Mouse (Mus musculus) midbrain, postnatal 0 days (tissue): ENCODE data around the gene Wdr34. TPM values are rescaled to one million over a fixed set of nuclear protein-coding genes. Genes with fewer than 3 reads are reported as not detected.

Experiments
- ATAC-seq: fragments of 200-750 bp; cut with Nextera tagmentation; 2 replicates; pipeline ENCODE4 v1.8.0; 2017; ENCODE audit warnings: moderate number of reproducible peaks, mild to moderate bottlenecking, moderate TSS enrichment, moderate library complexity; ENCODE audit not compliant: low FRiP score
- DNase-seq: peaks from one replicate; pipeline ENCODE4 v3.0.0-alpha.2; 2015; ENCODE audit warnings: low spot score
- H3K27ac ChIP-seq: fragments of 300-500 bp; sonication (generic); 2 replicates; pipeline ENCODE4 v1.5.1; 2014; ENCODE audit warnings: low read depth, mild to moderate bottlenecking, low read length, mixed read lengths
- H3K27me3 ChIP-seq: fragments of 300-500 bp; sonication (generic); 2 replicates; pipeline ENCODE4 v1.6.1; 2014; ENCODE audit warnings: low read length, control low read depth, mixed read lengths; ENCODE audit not compliant: insufficient read depth
- H3K36me3 ChIP-seq: fragments of 300-500 bp; sonication (generic); 2 replicates; pipeline ENCODE4 v1.6.1; 2014; ENCODE audit warnings: low read length, control low read depth, mixed read lengths; ENCODE audit not compliant: insufficient read depth
- H3K4me1 ChIP-seq: fragments of 300-500 bp; sonication (generic); 2 replicates; pipeline ENCODE4 v1.6.1; 2014; ENCODE audit warnings: mild to moderate bottlenecking, control low read depth, antibody characterized with exemption, low read length, mixed read lengths; ENCODE audit not compliant: insufficient read depth
- H3K4me2 ChIP-seq: fragments of 300-500 bp; sonication (generic); 2 replicates; pipeline ENCODE4 v1.6.1; 2014; ENCODE audit warnings: low read depth, mild to moderate bottlenecking, low read length, mixed read lengths; ENCODE audit not compliant: poor library complexity, severe bottlenecking
- H3K4me3 ChIP-seq: fragments of 300-500 bp; sonication (generic); 2 replicates; pipeline ENCODE4 v1.5.1; 2014; ENCODE audit warnings: low read depth, mild to moderate bottlenecking, low read length, moderate library complexity
- H3K9ac ChIP-seq: fragments of 300-500 bp; sonication (generic); replicated peaks from 2 replicates; pipeline ENCODE4 v1.6.1; 2014; ENCODE audit warnings: mild to moderate bottlenecking, low read length, moderate library complexity, mixed read lengths; ENCODE audit not compliant: poor library complexity, severe bottlenecking
- H3K9me3 ChIP-seq: fragments of 300-500 bp; sonication (generic); 2 replicates; pipeline ENCODE4 v1.6.1; 2016; ENCODE audit warnings: low read length, control low read depth
- CTCF ChIP-seq: IDR thresholded peaks from 2 replicates; pipeline ENCODE4 v1.5.1; 2016; ENCODE audit warnings: antibody characterized with exemption, mild to moderate bottlenecking
- WGBS: fragments of 180-500 bp; shearing (Covaris S2); extraction: QIAGEN DNeasy Blood & Tissue Kit; methylation state at CpG from one replicate; pipeline ENCODE4 v1.1.7; 2014; 5-methylcytosine and 5-hydroxymethylcytosine counted together
- polyA plus RNA-seq: library from polyadenylated mRNA; unstranded; fragments of >200 nt; fragmentation: Nextera tagmentation; extraction: Ambion mirVana; gene quantifications from 2 replicates; pipeline ENCODE4 v1.2.1, GENCODE M21; 2015
- total RNA-seq: library from RNA; depleted of rRNA; stranded (reverse); fragments of >200 nt; gene quantifications from 2 replicates; pipeline ENCODE4 v1.2.3, GENCODE M21; 2014; rRNA removed

The Wdr34 gene
- total RNA-seq (87.3 and 96.1 TPM in 2 replicates), polyA plus RNA-seq (76.2 and 82.7 TPM in 2 replicates)

DNA sequence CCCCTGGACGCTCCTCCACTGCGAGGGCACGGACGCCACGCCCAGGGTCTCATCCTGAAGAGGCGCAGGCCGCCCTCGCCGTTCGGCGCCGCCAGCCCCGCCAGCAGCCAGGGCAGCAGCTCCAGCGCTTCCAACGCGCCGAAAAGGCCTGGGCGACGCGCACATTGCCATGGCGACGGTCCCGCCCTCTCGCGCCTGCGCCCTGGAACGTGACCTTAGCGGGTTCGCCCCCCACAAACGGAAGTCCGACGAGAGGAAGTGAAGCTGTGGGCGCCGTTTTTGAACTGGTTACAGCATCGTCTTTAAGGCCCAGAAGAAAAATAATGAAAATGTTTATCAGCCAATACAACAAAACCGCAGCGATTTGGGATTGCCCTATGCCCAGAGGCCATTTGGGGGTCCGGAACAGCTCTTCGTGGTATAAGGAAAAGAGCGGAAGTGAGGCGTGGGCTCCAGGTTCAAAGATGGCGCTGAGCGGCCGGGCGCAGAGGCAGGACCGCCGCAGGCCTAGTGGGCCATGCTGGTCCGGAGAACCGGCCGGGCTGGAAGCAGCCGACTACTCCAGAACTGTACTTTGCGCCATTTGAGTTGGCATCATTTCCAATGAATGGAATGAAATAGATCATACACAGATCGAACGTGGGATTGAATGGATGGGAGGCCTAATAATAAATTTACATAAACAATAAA lies at the start of gene Wdr34:
Wdr34 (minus strand) TSS at position 183 of the 690 bp plus-strand sequence.
- Histone ChIP-seq H3K9me3 (no peaks in the 10 kb centered on the region), H3K4me2 (peak within 1 kb of the TSS; percentile 65), H3K9ac (peak within 1 kb of the TSS; percentile 79), H3K4me1 (no peaks in the 10 kb centered on the region), H3K27me3 (no peaks in the 10 kb centered on the region), H3K4me3 (peak within 1 kb of the TSS; percentile 73), H3K36me3 (peaks cover 5% of the 10 kb centered on the region; the same call in 1 of the 2 replicates), H3K27ac (peak within 1 kb of the TSS; percentile 99)
- no peak for TF ChIP-seq CTCF
- under 1% methylated on average over 53 of the region's 54 CpGs for WGBS
- DNase-seq: peak; percentile 97
- ATAC-seq: peak; percentile 92

DNA sequence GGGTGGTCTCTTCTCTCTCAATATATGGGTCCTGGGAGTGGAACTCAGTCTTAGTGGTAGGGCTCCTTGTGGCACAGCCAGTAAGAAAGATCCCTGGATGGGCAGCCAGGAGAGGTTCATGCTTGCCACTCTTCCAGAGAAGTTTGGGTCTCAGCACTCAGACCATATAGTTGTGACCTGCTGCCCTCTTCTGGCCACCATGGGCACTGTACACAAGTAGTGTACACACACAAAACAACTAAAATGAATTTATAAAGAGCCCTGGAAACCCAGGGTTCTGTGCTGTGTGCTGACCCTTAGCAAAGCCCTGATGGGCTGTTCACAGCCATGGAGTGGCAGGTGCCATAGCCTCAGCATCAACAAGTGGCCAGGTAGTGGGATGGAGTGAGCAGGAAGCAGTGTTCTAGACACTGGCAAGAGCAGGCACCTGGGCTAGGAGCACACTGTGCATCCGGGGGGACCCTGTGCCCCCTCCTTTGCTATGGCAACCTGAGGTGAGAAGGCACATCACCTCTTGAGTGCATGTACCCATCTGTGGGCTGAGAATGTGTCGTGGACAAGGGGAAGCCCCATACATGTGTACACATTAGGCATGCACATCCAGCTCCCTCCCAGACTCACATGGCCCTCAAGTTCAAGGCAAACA lies 47.3 kb upstream of the Wdr34 start:
- TF ChIP-seq CTCF: peak; percentile 74
- H3K4me1 ChIP-seq: 0 out of 2 replicates have a peak, but pooled peaks cover 7% of the 10 kb centered on the region
- no peaks in the 10 kb centered on the region for H3K9me3 ChIP-seq
- H3K4me2 ChIP-seq: no peak overlapping the region
- H3K9ac ChIP-seq: no peak overlapping the region
- H3K4me3 ChIP-seq: no peak overlapping the region
- DNase-seq: peak; percentile 56
- WGBS: 87% methylated on average over 2 of the region's 2 CpGs
- peaks cover 38% of the 10 kb centered on the region for H3K36me3 ChIP-seq
- no peaks in the 10 kb centered on the region for H3K27me3 ChIP-seq
- H3K27ac ChIP-seq: no peak overlapping the region
- ATAC-seq: no peak

DNA sequence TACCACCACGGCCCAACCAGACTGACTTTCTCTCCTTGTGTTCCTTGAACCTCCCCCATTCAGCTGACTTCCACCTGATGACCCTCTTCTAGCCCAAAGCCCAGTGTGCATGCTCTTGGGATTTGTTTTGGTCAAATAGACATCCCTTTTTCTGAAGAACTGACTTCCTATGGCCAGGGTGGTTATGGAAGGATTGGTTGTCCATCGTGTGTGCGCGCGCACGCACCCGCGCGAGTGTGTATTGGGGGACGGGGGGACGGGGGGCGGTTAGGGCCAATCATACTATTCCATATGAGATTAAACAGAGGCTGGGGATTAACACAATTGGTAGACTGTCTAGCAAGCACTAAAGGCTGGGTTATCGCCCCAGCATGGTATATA lies 45.5 kb upstream of the Wdr34 start:
- DNase-seq: peak; percentile 28
- peak overlapping the region; percentile 47 for H3K4me3 ChIP-seq
- H3K9me3 ChIP-seq: no peaks in the 10 kb centered on the region
- H3K27ac ChIP-seq: peak overlapping the region; percentile 60; the same call in 1 of the 2 replicates
- H3K9ac ChIP-seq: peak overlapping the region; percentile 62
- 0 out of 2 replicates have a peak, but pooled peaks cover 7% of the 10 kb centered on the region for H3K4me1 ChIP-seq
- no peak for TF ChIP-seq CTCF
- ATAC-seq: no peak
- peak overlapping the region; percentile 78 for H3K4me2 ChIP-seq
- H3K27me3 ChIP-seq: no peaks in the 10 kb centered on the region
- 3% methylated on average over 13 of the region's 13 CpGs for WGBS
- peaks cover 21% of the 10 kb centered on the region for H3K36me3 ChIP-seq

DNA sequence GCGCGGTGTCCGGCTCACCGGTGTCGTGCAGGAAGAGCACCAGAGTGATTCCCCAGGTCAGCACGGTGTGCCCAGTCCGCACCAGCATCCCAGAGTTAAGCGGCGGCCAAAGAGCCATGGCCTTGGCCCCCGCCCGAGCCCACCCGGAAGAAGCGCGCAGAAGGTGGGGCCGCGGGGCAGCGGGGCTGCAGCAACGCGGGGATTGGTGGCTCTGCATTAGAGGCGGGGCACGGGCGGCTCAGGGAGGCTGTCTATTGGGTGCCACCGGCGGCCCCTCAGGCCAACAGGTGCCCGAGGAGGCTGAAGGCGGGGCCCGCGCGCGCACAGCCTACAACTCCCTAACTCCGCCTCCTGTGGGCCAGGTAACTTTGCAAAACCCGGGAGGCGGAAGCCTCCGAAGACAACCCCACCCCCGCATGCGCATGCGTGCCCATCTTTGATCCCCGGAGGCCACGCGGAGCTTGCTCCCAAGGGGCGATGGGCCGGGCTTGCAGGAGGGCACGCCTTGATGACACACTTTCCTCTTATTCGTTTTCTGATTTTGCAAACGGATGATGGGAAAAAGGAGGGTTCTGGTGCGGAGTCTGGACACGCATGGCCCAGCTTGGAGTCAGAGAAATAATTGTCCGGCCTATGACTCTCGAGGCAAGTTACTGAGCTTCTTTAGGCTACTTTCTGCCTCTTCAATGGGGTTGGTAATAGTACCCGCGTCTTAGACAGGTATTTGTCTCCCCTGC lies 45.0 kb upstream of the Wdr34 start, which contains the start of gene Zdhhc12:
Zdhhc12 (minus strand) TSS at position 178 of the 737 bp plus-strand sequence.
- WGBS: under 1% methylated on average over 51 of the region's 51 CpGs
- 0 out of 2 replicates have a peak, but pooled peaks cover 7% of the 10 kb centered on the region for H3K4me1 ChIP-seq
- TF ChIP-seq CTCF: peak; percentile 12; the same call in 1 of the 2 replicates
- ATAC-seq (peak; percentile 92), DNase-seq (peak; percentile 93)
- H3K27me3 ChIP-seq: no peaks in the 10 kb centered on the region
- peak within 1 kb of the TSS; percentile 47 for H3K4me3 ChIP-seq
- peak within 1 kb of the TSS; percentile 62 for H3K9ac ChIP-seq
- peaks cover 15% of the 10 kb centered on the region for H3K36me3 ChIP-seq
- peak within 1 kb of the TSS; percentile 78 for H3K4me2 ChIP-seq
- no peaks in the 10 kb centered on the region for H3K9me3 ChIP-seq
- peak within 1 kb of the TSS; percentile 60; the same call in 1 of the 2 replicates for H3K27ac ChIP-seq

DNA sequence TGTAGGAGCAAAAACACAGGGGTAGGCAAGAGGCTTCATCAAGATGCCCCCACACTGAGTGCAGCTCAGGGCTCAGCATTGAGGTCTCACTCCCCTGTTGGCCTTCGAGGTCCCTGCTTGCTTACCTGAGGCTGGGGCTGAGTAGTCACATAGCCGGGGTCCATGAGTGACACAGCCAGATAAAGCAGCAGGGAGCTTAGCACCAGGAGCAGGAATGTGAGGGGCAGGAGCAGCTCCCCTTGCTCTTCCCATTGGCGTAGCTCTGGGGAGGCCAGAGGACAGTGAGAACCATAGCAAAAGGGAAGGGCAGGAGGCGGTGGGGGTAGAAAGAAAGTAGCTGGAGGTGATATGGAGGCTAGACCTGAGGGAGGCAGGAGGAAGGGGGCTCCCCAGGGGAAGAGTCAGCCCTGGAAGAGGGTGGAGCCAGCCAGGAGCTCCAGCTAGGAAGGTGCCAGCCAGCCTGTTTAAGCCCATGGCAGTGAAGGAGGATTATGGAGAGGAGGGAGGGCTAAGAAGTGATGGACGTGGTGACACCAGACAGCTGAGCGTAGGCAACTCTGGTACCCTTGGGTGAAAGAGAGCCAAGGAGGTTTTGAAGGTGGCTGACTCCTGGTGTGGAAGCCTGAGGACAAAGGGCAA lies 43.7 kb upstream of the Wdr34 start:
- TF ChIP-seq CTCF: no peak
- H3K27me3 ChIP-seq: no peaks in the 10 kb centered on the region
- no peak overlapping the region for H3K27ac ChIP-seq
- H3K36me3 ChIP-seq: peaks cover 6% of the 10 kb centered on the region
- no peaks in the 10 kb centered on the region for H3K9me3 ChIP-seq
- no peak overlapping the region for H3K9ac ChIP-seq
- H3K4me3 ChIP-seq: peak overlapping the region; percentile 47; the same call in 1 of the 2 replicates
- ATAC-seq (no peak), DNase-seq (no peak)
- peak overlapping the region; percentile 78 for H3K4me2 ChIP-seq
- WGBS: 58% methylated on average over 6 of the region's 6 CpGs
- H3K4me1 ChIP-seq: 0 out of 2 replicates have a peak, but pooled peaks cover 7% of the 10 kb centered on the region
